Mouse (Mus musculus) testis, postnatal 14 days (tissue): ENCODE results near the gene Sult2a4.
"Not testable (repeated sequence)": the region's sequence is repeated elsewhere in the genome, so short reads cannot be mapped to it uniquely, and the experiment has no call there.

Experiments used
- DNase-seq: peaks from one replicate; pipeline ENCODE4 v3.0.0; 2021; ENCODE audit warnings: low spot score

Sult2a4 gene

GRCm38 (mm10) chr7:13989507-13989906, at the start of gene Sult2a4:
TSS of gene Sult2a4 (minus strand) at chr7:13989607.
- DNase-seq = not testable (repeated sequence)

DNA sequence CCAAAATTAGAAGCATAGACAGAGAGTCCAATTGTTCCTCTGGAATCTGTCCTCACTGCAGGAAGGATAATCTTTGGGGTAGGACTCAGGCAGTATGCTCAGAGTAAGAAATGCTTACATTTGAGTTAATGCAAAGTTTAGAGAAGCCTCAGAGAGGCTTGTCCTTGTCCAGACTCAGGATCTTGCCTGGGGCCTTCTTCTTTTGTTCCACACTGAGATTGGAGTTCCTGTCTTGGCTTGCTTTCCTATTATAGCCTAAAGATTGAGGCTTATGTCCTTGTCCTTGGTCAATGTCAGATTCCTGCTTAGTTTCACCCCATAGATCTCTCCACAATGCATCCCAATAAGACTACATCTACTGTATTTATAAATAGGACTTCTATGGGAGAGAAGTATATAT, 41.4 kb upstream of the Sult2a4 start:
- DNase-seq = not testable (repeated sequence)

DNA sequence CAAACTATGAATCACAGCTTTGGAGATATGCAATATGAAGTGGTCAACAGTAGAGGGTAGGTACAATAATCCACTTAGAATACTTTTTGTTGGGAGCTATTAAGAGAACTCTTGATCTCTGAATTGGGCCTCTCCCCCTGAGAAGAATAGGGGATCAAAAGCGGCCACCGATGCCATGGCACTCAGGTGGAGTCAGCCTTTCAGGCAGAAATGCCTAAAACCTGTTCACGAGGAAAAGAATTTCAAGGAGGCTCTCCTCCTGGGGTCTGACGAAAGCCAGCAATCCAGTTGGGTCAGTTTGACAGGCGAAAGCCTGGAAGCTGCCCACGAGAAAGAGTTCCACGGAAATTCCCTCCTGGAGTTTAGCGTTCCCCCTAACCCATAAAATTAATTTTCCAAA, 23.7 kb upstream of the Sult2a4 start:
- DNase-seq = no peak

- not testable (repeated sequence) for DNase-seq
Observed at GRCm38 (mm10) chr7:14010686-14011085, 21.3 kb upstream of the Sult2a4 start.
